Mouse (Mus musculus) CH12.LX (cell line): ENCODE measurements around the gene Bcar1. TPM values are rescaled to one million over a fixed set of nuclear protein-coding genes. Genes with fewer than 3 reads are reported as not detected.

Experiments used
- DNase-seq: peaks from one replicate; pipeline ENCODE4 v3.0.0-alpha.2; 2013; ENCODE audit errors: extremely low read depth
- H3K27ac ChIP-seq: 2 replicates; pipeline ENCODE4 v1.5.1; 2012; ENCODE audit warnings: low read depth, mild to moderate bottlenecking, control low read depth, moderate library complexity; ENCODE audit not compliant: insufficient read depth
- H3K27me3 ChIP-seq: replicated peaks from 2 replicates; pipeline ENCODE3; 2012; ENCODE audit warnings: inconsistent platforms
- H3K36me3 ChIP-seq, 2 experiments: replicated peaks in 1 of 2; 2 replicates each; pipeline versions ENCODE3 to v1.6.1; 2012; ENCODE audit warnings: inconsistent platforms in 1 of 2, low read length in 1 of 2, mild to moderate bottlenecking in 1 of 2, mixed read lengths in 1 of 2, moderate library complexity in 1 of 2; ENCODE audit not compliant: control insufficient read depth in 1 of 2, insufficient read depth in 1 of 2
- H3K4me1 ChIP-seq, 2 experiments: 2 replicates each; pipeline ENCODE4 v1.6.1; 2012; ENCODE audit warnings: inconsistent platforms in 1 of 2, moderate library complexity in 1 of 2; ENCODE audit not compliant: insufficient read depth in 2 of 2, control insufficient read depth in 1 of 2
- H3K4me2 ChIP-seq: 2 replicates; pipeline ENCODE4 v1.6.1; 2012; ENCODE audit warnings: low read depth, mild to moderate bottlenecking, control low read depth; ENCODE audit not compliant: poor library complexity, insufficient read depth, severe bottlenecking
- H3K4me3 ChIP-seq, 3 experiments: fragments of 150-350 bp in 1 of 3; sonication (generic) in 1 of 3; replicated peaks in 1 of 3; 2 replicates each; pipeline versions ENCODE3 to v1.5.1; 2011 to 2012; ENCODE audit warnings: low read depth in 2 of 3, low read length in 2 of 3, mild to moderate bottlenecking in 2 of 3, moderate library complexity in 2 of 3, control low read depth in 1 of 3, improper control_type of control experiment in 1 of 3, inconsistent platforms in 1 of 3, mixed read lengths in 1 of 3; ENCODE audit not compliant: poor library complexity in 1 of 3
- H3K79me2 ChIP-seq: replicated peaks from 2 replicates; pipeline ENCODE4 v1.6.1; 2012; ENCODE audit warnings: mild to moderate bottlenecking, moderate library complexity; ENCODE audit not compliant: control insufficient read depth, poor library complexity, insufficient read depth, severe bottlenecking; ENCODE audit errors: extremely low read depth
- H3K9ac ChIP-seq: 2 replicates; pipeline ENCODE4 v1.6.1; 2012; ENCODE audit warnings: low read depth, mild to moderate bottlenecking, control low read depth, moderate library complexity; ENCODE audit not compliant: insufficient read depth
- H3K9me3 ChIP-seq: replicated peaks from 2 replicates; pipeline ENCODE3; 2012; ENCODE audit warnings: low read length, inconsistent platforms, mixed read lengths
- BHLHE40 ChIP-seq: IDR thresholded peaks from 2 replicates; pipeline ENCODE4 v1.6.1; 2011; ENCODE audit warnings: mild to moderate bottlenecking, low read depth, low read length, improper control_type of control experiment
- EP300 ChIP-seq: IDR thresholded peaks from 2 replicates; pipeline ENCODE4 v1.6.1; 2011; ENCODE audit warnings: low read length, improper control_type of control experiment
- GABPA ChIP-seq: IDR thresholded peaks from 2 replicates; pipeline ENCODE4 v1.6.1; 2012; ENCODE audit warnings: low read depth, low read length, improper control_type of control experiment, inconsistent platforms; ENCODE audit not compliant: insufficient replicate concordance
- JUN ChIP-seq: IDR thresholded peaks from 2 replicates; pipeline ENCODE4 v1.6.1; 2011; ENCODE audit warnings: low read depth, mild to moderate bottlenecking, low read length, improper control_type of control experiment, moderate library complexity; ENCODE audit not compliant: insufficient read depth
- JUND ChIP-seq: conservative IDR thresholded peaks from 2 replicates; pipeline ENCODE4 v1.6.1; 2011; ENCODE audit warnings: low read depth, low read length, improper control_type of control experiment
- MAFK ChIP-seq: IDR thresholded peaks from 2 replicates; pipeline ENCODE4 v1.6.1; 2011; ENCODE audit warnings: low read length, improper control_type of control experiment; ENCODE audit not compliant: insufficient replicate concordance
- MAZ ChIP-seq: IDR thresholded peaks from 2 replicates; pipeline ENCODE4 v1.6.1; 2012; ENCODE audit warnings: low read depth, mild to moderate bottlenecking, inconsistent platforms, low read length, improper control_type of control experiment, moderate library complexity
- MEF2A ChIP-seq: IDR thresholded peaks from 2 replicates; pipeline ENCODE4 v1.6.1; 2014; ENCODE audit warnings: low read depth, mild to moderate bottlenecking, inconsistent platforms, low read length, improper control_type of control experiment, borderline replicate concordance
- NRF1 ChIP-seq: IDR thresholded peaks from 2 replicates; pipeline ENCODE4 v1.6.1; 2014; ENCODE audit warnings: low read depth, mild to moderate bottlenecking, inconsistent platforms, low read length, improper control_type of control experiment, moderate library complexity
- POLR2A ChIP-seq: IDR thresholded peaks from 2 replicates; pipeline ENCODE4 v1.6.1; 2011; ENCODE audit warnings: low read depth, mild to moderate bottlenecking, improper control_type of control experiment, low read length
- RAD21 ChIP-seq: IDR thresholded peaks from 2 replicates; pipeline ENCODE4 v1.6.1; 2011; ENCODE audit warnings: low read depth, mild to moderate bottlenecking, low read length, improper control_type of control experiment, moderate library complexity
- SIN3A ChIP-seq: IDR thresholded peaks from 2 replicates; pipeline ENCODE4 v1.6.1; 2012; ENCODE audit warnings: low read length, improper control_type of control experiment, inconsistent platforms
- SMC3 ChIP-seq: IDR thresholded peaks from 2 replicates; pipeline ENCODE4 v1.6.1; 2011; ENCODE audit warnings: low read depth, low read length, improper control_type of control experiment
- TCF12 ChIP-seq: IDR thresholded peaks from 2 replicates; pipeline ENCODE4 v1.6.1; 2014; ENCODE audit warnings: low read depth, mild to moderate bottlenecking, inconsistent platforms, low read length, improper control_type of control experiment
- UBTF ChIP-seq: IDR thresholded peaks from 2 replicates; pipeline ENCODE4 v1.6.1; 2012; ENCODE audit warnings: low read depth, mild to moderate bottlenecking, inconsistent platforms, low read length, improper control_type of control experiment, moderate library complexity
- USF1 ChIP-seq: IDR thresholded peaks from 2 replicates; pipeline ENCODE4 v1.6.1; 2014; ENCODE audit warnings: low read depth, mild to moderate bottlenecking, inconsistent platforms, low read length, improper control_type of control experiment
- USF2 ChIP-seq: conservative IDR thresholded peaks from 2 replicates; pipeline ENCODE4 v1.6.1; 2011; ENCODE audit warnings: low read depth, low read length, improper control_type of control experiment
- ZC3H11A ChIP-seq: IDR thresholded peaks from 2 replicates; pipeline ENCODE4 v1.6.1; 2012; ENCODE audit warnings: low read depth, mild to moderate bottlenecking, inconsistent platforms, low read length, improper control_type of control experiment
- ZMIZ1 ChIP-seq: IDR thresholded peaks from 2 replicates; pipeline ENCODE4 v1.6.1; 2012; ENCODE audit warnings: low read depth, mild to moderate bottlenecking, inconsistent platforms, low read length, improper control_type of control experiment
- dilution Hi-C: fragments of 300-500 bp; cut with MboI; formaldehyde crosslinking; loops from 2 replicates; pipeline ENCODE4 v1.14.3; 2020; ENCODE audit warnings: low sequenced_read_pairs; ENCODE audit not compliant: extremely low pct_unique_long_range_greater_than_20kb, extremely low pct_ligation_motif_present
- in situ Hi-C: fragments of 300-500 bp; cut with MboI; formaldehyde crosslinking; loops from 3 replicates; pipeline ENCODE4 v1.14.3; 2019; ENCODE audit warnings: low sequenced_read_pairs, low pct_ligation_motif_present, low pct_unique_long_range_greater_than_20kb, mixed read lengths
- polyA plus RNA-seq: library from polyadenylated mRNA; unstranded; fragments of >175 nt; gene quantifications from 2 replicates; pipeline ENCODE4 v1.2.1, GENCODE M21; 2012; ENCODE audit warnings: low read depth; ENCODE audit not compliant: insufficient read length
- total RNA-seq, 2 experiments: library from RNA; depleted of rRNA; stranded (reverse); fragments of 300-350 nt in 1 of 2; fragments of >200 nt in 1 of 2; gene quantifications; 2 replicates each; pipeline ENCODE4 v1.2.3; 2012 to 2014

Bcar1 gene
- total and polyA plus RNA-seq, 3 experiments: 0.97 to 2.1 (median 1.2) TPM

DNA sequence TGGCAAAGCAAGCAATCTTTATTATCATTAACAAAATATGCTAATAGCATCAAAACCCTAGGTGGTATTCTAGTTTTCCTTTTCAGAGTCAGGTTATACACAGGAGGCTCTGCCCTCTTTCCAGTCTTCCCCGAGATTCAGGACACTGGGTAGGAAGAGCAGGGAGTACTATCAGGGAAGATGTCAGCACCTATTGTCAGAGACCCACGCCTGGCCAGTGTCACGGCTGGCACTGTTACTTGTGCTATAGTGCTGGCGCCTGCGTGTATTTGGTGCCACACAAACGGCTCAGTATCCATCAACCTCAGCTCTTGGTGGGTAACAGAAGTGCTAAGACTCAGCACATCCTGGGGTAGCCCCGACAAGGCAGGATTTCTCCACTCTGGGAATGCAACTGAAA, 29.4 kb upstream of the Bcar1 start:
- peaks cover 26 to 77% of the 10 kb centered on the region in 2 experiments for H3K36me3 ChIP-seq
- DNase-seq: no peak
- no peaks in the 10 kb centered on the region for H3K27me3 ChIP-seq
- no peak for TF ChIP-seq NRF1
- no peak for TF ChIP-seq ZMIZ1
- TF ChIP-seq RAD21: no peak
- no peak for TF ChIP-seq USF2
- TF ChIP-seq SIN3A: no peak
- TF ChIP-seq JUND: no peak
- no peak for TF ChIP-seq BHLHE40
- no peak for TF ChIP-seq SMC3
- no peak for TF ChIP-seq UBTF
- TF ChIP-seq POLR2A: no peak
- TF ChIP-seq ZC3H11A: no peak
- TF ChIP-seq JUN: no peak
- no peak for TF ChIP-seq MEF2A
- no peak for TF ChIP-seq EP300
- TF ChIP-seq TCF12: no peak
- TF ChIP-seq MAZ: no peak
- no peak for TF ChIP-seq GABPA
- TF ChIP-seq MAFK: no peak
- no peak overlapping the region for H3K4me3 ChIP-seq
- in situ Hi-C loops: loop anchor here (10.0 kb wide), 1 partner anchor 52 kb away; no protein-coding TSS in a partner anchor
- H3K4me1 ChIP-seq: peaks cover 0 to 20% of the 10 kb centered on the region in 2 experiments; a peak in 2 of 4 replicates
- H3K27ac ChIP-seq: no peak overlapping the region
- H3K79me2 ChIP-seq: no peaks in the 10 kb centered on the region
- dilution Hi-C loops: no loop called here
- H3K9me3 ChIP-seq: no peaks in the 10 kb centered on the region
- H3K9ac ChIP-seq: no peak overlapping the region
- no peak overlapping the region for H3K4me2 ChIP-seq

- H3K9ac ChIP-seq: no peak overlapping the region
- no peak overlapping the region for H3K4me3 ChIP-seq
- no peak for DNase-seq
- dilution Hi-C loops: no loop called here
- H3K36me3 ChIP-seq: peaks cover 34 to 81% of the 10 kb centered on the region in 2 experiments
- H3K9me3 ChIP-seq: no peaks in the 10 kb centered on the region
- in situ Hi-C loops: loop anchor here (10.0 kb wide), 1 partner anchor 53 kb away; no protein-coding TSS in a partner anchor
- H3K4me1 ChIP-seq: peaks cover 0 to 20% of the 10 kb centered on the region in 2 experiments; a peak in 2 of 4 replicates
- TF ChIP-seq USF1: no peak
- H3K27ac ChIP-seq: no peak overlapping the region
- H3K27me3 ChIP-seq: no peaks in the 10 kb centered on the region
- no peak overlapping the region for H3K4me2 ChIP-seq
- H3K79me2 ChIP-seq: no peaks in the 10 kb centered on the region
These were observed 28.5 kb upstream of the Bcar1 start for GRCm38 (mm10) chr8:111772083-111772482.
